Mouse (Mus musculus) fibroblast of lung, adult 2 months (primary cell): ENCODE measurements around the gene Myo18a.

Experiments
- DNase-seq: peaks from one replicate; pipeline ENCODE4 v3.0.0-alpha.2; 2011; ENCODE audit warnings: low read depth

Gene Myo18a

DNA sequence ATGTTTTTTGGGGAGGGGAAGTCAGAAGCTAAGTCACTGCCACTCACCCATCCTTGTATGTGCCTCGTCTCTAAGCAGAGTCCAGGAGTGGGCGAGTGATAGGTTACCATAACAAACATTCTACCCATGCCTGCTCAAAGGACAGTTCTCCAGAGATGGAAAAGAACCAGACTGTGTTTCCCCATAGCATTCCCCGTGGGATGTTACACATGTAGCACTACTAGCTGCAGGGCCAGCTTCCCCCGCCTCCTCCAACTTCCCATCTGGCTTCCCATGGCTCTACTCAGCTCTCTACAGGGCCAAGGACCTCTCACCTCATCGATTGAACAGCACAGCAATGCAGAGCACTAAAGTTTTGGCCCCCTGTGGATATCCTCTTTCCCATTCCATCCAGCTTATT lies 32.2 kb downstream of the Myo18a start:
- DNase-seq = no peak

DNA sequence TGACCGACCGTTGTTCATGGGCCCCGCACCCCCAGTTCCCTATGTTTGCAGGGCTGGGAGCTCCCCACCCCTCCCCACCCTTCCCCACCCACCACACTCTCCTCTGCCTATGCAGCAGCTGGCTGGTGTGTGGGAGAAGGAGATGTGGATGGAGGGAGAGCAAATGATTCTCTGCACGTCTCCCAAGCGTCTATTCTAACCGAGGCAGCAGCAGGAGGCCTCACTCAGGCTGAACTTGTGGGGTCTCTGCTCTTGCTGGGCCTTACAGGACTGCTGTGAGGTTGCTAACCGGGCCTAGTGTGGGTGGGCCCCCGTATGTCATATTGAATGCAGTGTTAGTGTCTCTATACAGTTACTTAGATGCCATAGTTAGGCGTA lies 37.4 kb downstream of the Myo18a start:
- no peak for DNase-seq

DNA sequence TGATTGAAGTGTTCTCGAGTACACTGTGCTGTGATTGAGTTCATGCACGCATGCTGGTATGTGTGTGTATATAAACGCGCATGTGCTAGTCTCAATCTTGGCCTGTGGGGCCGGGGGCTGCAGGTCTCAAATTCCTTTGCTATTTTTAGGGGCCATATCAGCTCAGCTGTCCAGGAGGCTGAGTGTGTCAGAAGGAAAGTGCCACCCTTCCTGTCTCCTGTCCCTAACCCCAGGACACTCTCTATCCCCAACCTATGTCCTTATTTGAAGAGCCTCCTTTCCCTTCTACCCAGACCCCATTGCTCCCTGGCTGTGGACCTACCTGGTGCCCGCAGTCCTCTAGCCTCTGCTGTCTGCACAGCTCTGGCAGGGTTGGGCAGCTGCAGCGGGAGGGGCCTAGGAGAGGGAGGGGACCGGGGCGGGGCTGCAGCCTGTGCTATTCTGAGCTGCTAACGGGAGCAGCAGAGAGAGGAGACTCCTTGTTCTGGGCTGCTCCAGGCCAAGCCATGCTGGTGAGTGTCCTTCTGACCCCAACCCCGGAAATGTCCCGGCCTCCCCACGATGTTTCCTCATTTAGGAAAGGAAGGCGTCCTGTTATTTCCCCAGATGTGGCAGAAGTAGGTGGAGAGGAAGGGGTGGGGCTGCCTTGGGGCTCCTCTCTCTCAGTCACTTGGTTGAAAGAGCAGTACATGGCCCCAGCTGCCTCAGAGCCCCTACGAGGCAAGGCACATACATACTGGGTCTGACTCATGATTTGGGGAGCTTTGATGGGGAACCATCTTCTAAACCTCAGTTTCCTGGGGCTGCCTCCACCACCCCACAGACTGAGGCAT lies 38.0 kb downstream of the Myo18a start:
- DNase-seq = no peak

DNA sequence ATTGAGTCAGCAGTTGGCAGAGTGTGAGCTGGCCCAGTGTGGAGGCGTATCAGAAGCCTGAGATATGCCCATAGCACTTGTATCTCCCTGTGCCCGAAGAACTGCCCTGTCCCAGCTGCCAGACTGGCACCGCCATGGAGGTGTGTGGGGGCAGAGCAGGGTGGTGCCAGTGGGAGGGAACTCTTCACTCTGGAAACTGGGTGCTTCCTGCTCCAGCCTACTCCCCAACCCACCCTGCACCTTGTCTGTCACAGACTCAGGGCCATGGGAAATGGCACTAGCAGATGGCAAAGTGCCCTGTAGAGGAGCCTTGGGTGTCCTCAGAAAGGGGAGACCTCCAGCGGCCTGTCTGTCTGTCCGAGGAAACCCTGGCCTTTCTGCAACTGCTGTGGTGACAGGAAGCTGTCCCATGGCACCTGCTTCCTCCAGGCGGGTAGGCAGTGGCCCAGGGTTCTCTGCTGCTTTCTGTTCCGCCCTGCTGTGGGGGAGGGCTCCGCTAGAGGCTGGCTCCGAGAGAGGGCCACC lies 39.4 kb downstream of the Myo18a start:
- no peak for DNase-seq

DNA sequence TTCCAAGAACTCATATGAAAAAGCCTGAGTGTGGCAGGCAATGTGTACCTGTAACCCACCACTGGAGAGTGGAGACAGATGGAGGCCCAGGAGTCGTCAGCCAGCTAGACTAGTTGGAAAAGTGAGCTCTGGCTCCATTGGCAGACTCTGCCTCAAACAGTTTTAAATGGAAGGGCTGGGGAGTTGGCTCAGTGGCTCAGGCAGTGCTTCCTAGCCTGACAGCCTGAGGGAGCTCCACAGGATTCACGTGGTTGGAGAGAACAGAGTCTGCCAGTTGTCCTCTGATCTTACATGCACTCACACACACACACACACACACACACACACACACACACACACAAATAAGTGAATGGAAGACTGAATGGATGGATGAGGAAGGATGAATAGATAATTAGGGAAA lies 43.2 kb downstream of the Myo18a start:
- no peak for DNase-seq

DNA sequence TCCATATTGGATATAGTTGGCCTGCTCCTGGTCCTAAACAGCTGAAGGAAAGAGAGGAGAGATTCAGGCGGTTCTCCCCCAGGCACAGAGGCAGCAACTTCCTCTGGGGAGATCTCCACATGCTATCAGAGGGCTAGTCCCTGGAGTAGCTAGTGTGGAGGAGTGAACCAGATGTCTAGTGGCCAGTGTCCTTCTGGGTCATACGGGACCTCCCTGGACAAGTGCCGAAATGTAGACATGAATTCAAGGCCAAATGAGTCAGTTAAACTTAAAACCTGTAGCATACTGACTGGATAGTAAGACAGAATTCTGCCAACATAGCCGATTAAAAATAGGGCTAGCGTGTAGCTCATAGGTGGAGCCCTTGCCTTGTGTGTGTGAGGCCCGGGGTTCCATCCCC lies 43.8 kb downstream of the Myo18a start:
- DNase-seq = no peak

DNA sequence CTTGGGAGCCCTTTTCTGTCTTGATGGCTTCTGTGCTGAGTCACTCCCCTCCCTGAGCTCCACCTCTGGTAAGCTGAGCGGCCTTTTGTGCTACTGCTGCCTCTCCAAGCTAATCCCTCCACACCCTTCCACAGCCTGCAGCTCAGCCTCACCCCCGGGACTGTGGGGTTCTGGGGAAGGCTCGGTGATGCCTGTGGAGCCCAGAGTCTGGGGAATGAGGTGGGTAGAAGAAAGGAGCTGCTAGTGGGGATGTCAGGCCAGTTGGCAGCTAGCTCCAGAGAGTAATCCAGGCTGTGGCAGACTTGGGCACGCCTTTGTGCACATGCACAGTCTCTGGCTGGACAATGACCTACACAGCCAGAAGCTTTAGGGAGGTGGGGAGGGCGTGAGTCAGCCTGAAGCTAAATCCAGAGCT lies 45.0 kb downstream of the Myo18a start:
- no peak for DNase-seq

DNA sequence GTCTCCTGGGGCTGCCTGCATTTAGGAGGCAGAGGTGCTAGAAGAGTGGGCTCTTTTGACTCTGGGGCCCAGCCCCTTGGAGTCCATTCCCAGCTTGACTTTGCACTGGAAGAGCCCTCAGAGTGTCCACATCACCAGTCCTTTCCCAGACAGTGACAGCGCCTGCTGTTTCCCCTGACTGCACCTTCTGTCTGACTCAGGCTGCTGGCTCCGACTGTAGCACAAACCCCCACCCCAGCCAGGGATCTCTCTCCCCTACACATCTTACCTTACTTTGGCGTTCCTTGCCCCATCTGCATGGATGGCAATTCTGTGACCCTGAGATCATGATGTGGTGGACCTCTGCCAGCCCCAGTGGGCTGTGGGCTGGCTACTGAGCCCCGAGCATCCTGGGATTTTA lies 46.2 kb downstream of the Myo18a start:
- DNase-seq = no peak

DNA sequence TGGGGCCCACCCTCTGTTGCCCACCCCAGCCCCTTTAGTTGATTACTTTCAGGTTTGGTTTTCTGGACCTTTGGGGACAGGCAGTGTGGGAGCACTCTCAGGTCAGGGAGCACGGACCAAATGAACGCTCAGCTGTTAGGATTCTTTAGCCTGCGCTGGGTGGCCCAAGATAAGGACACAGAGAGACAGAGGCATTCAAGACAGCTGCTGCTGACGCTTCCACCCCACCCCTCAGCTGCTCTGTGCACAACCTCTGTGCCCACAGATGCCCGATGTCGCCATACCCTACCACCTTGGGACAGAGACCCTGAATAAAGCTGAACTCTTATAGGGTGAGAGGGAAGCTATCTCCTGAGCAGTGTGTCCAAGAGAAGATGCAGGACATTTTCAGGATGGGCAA lies 47.0 kb downstream of the Myo18a start:
- no peak for DNase-seq

DNA sequence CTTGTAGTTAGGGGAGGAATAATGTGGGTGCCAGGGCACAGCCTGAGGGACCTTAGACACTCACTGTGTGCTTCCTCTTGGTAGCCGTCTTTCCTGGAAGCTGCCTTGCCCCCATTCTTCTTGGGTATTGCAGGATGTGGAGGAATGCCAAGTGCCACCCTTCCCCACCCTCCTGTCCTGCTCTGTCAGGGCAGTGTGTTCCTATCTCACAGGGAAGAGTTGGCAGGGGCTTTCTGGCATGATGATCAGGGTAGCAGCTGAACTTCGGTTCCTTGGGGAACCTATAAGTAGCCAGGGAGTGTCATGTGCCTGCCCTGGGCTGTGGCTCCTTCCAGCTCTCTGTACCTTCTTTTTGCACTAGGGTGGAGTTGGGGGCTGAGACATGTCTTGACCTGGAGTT lies 50.9 kb downstream of the Myo18a start:
- no peak for DNase-seq

DNA sequence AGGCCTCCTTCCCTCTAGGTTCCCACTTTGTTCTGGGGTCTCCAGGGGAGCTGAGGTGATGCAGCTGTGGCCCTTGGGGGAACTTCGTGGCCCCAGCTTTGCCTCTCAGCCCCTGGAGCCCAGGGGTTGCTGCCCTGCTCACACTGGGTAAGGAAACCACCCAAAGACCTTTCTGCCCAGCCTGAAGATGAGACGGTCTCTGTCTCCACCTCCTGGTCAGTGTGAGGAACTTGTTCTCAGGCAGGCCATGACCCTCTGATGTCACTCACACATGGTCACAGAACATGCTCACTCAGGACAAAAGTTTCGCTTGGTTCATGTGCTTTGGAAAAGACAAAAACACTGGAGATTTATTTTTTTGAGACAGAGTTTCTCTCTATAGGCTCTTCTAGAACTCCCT lies 53.0 kb downstream of the Myo18a start:
- no peak for DNase-seq

DNA sequence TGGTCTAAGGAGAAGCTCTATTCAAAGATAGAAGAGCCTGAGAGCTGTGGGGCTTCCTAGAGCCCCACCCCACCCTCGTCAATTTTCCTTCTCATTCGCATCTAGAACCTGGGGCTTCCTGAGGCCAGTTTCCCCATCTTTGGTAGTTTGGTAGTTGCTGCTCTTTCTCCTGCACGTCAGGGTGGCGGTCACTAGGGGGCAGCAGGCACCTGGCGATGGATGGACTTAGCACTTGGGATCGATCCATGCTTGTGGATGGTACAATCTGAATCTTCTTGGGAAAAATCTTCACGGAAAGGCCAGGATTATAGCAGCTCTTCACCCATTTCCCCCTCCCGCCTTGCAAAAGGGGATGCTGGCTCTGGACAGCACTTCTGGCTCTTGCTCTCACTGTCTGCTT lies 58.6 kb downstream of the Myo18a start:
- no peak for DNase-seq

DNA sequence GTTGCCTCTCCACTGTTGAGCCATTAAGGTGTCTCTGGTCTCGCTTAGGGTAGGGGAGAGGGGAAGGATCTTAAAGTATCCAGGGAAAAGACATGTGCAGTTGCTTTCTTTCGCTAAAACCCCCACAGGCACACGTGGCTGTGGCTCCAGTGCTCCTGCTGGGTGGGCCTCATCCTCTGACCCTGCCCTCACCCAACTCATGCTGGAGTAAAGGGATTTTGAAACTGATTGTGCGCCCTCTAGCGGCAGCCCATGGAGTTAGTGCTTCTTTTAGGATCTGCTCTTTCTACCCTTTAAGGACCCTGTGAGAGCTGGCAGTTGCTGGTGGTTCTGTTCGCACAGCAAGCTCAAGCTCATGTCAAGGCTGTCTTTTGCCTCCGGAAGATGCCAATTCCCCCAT lies 59.7 kb downstream of the Myo18a start:
- DNase-seq = no peak

DNA sequence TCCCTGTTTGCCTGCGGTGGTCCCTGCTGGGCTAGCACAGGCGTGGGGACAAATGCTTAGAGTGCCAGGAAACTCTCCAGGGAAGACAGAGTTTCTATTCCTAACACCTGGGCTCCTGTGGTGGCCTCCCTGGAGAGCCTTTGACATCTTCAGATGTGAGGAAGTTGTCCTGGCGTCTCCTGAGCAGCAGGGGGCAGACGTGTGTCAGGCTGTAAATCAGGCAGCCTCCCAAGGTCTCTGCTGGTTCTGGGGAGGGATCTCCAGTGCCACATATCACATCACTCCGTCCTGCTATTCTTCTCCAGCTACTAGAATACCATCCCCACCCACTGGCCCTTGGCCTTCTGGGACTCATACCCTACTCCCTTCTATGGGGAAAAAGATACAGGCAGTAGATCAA lies 62.8 kb downstream of the Myo18a start:
- DNase-seq = no peak

DNA sequence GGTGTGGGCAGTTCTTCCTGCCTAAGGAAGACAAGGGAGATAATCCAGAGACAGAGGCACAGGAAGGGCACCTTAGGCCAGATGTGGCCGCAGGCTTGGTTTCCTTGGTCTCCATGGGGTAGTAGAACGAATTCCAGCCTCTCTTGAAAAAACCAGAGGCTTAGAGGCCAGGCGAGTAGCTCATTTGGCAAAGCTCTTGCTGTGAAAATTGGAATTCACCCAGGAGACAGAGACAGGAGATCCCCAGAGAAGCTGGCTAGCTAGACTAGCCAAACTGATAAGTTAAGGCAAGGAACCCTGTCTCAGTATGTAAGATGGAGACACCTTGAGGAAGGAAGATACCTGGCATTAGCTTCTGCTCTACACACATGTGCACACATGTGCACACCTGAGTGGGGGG lies 63.3 kb downstream of the Myo18a start:
- DNase-seq = no peak

DNA sequence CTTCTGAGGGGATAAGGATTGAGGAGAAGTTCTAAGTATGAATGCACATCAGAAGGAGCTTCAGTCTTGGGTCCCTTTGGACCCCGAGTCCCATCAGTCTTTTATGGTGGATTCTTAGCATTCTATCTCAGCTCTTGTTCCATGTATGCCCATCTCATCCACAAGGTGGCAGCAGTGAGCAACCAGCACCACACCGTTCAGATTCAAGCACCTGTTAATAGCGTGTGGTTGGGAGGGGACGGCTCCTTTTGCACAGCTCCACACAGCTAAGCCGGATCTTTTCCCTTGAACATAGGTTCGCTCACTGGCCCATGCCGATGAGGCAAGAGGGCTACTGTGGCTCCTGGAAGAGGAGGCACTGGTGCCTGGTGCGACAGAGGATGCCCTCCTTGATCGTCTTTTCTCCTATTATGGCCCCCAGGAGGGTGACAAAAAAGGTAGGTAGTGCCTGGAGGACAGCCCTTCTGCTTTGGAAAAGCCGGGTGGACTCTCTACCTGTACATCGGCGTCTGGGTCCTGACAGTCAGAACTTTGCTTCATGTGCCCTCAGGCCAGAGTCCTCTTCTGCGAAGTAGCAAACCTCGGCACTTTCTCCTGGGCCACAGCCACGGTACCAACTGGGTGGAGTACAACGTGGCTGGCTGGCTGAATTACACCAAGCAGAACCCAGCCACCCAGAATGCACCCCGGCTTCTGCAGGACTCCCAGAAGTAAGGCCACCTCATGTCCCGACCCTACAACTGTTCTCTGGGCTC lies 64.4 kb downstream of the Myo18a start:
- DNase-seq = no peak

DNA sequence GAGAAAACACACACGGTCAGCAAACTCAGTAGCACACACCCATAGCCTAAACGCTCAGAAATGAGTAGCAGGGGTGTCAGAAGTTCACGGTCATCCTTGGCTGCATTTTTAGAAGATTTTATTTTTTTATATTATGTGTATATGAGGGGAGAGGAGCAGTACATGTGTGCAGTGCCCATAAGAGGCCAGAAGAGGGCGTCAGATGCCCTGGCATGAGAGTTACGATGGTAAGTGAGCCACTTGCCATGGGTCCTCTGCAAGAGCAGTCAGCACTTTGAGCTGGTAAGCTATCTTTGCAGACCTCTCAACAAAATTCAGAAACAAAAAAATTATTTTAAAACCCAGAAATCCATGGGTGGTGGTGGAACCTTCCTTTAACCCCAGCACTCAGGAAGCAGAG lies 65.1 kb downstream of the Myo18a start:
- DNase-seq = no peak

DNA sequence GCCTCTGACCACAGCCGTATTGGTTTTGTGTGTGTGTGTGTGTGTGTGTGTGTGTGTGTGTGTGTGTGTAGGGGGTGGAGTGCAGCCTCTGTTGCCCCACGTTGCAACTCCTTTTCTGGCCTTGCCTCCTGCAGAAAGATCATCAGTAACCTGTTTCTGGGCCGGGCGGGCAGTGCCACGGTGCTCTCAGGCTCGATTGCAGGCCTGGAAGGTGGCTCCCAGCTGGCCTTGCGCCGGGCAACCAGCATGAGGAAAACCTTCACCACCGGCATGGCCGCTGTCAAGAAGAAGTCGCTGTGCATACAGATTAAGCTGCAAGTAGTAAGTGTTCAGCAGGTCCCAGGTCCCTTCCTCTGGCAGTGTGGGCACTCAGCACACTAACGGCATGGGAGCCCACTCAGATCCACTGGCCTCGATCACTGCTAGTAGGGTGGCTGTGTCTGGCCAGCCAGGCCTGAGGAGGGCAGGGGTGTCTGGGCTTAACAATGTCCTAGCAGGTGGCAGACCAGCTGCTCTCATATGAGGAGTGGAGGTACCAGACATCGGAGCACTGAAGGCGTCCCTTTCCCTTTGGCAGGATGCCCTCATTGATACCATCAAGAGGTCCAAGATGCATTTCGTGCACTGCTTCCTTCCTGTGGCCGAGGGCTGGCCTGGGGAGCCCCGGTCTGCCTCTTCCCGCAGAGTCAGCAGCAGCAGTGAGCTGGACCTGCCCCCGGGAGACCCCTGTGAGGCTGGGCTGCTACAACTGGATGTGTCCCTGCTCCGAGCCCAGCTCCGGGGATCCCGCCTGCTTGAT lies 66.2 kb downstream of the Myo18a start:
- DNase-seq = no peak

DNA sequence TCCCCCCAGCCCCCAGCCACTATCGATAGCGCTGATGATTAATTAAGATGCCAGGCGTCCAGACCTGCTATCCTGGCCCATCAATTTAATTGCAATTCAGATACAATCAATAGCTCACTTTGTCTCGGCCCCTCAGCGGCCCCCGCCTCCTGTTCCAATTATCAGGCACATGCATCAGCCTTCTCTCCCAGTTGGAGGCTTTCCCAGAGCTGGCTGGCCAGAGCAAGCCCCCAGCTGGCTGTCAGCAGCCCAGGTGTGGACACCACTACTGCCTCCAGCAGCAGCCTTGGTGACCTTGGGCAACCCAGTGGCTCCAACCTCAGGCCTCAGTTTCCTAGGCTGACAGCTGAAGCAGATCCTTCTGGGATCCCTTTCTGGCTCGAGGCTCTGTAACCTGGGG lies 67.8 kb downstream of the Myo18a start:
- DNase-seq = no peak

DNA sequence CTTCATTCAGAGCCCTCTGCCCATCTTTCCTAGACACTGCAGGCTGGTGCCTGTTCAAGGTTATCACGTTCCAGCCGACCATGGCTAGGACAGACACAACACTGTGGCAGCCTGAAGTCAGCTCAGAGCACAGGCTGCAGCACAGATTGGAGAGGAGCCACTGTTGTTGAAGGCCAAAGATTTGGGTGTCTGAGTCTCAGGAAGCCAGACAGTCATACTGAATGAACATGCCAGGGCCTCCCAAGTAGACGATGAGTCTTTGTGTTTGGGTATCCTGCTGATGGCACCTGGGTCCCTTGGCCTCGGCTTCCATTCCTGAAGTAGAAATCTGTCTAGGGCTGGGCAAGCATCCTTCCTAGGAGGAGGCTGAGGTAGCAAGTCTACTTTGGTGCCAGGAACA lies 69.5 kb downstream of the Myo18a start:
- DNase-seq = no peak

DNA sequence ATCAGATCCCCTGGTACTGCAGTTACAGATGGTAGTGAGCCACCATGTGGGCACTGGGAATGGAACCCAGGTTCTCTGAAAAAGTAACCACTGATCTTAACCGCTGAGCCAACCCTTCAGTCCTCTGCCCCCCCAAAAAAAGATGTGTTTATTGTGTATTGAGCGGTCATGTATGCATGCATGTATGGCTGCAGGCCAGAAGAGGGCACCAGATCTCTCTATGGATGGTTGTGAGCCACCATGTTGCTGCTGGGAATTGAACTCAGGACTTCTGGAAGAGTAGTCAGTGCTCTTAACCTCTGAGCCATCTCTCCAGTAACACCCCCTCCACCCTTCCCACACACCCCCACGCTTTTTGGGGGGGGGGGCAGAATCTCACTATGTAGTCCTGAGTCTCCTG lies 72.1 kb downstream of the Myo18a start:
- no peak for DNase-seq

DNA sequence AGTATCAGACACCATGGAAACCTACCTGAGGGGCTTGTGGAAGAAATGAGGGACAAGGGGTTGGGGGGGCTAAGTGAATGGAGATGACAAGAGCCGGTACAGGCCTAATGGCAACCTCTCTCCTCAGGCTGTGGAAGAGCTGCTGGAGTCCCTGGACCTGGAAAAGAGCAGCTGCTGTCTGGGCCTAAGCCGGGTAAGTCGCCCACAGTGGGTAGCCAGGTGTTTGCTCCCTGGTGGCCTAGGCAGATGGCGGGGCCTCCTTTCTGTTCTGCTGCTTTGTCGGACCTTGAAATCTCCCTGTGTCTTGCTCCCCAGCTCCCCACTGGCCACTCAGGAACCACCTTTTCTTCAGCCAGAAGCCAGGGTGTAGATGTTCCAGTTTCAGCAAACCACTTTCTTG lies 73.2 kb downstream of the Myo18a start:
- DNase-seq = no peak

DNA sequence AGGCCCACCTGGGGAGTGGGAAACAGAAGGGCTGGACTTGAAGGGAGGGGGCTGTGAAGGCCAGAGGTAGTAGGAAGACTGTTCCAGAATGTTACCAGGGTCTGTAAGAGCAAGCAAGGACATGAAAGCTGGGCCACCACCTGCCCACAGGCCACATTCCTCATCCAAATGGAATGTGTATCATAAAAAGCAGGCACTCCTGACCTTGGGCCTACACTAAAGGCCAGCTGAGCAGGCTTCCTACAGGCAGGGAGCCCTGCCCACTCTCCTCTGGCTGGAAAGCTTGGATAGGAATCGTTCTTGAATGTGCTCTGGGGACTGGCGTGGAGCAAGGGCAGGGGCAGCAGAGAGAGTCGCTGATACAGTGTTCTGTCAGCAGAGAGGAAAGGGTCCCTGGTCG lies 73.7 kb downstream of the Myo18a start:
- DNase-seq = no peak
